Mouse (Mus musculus) midbrain, postnatal 0 days (tissue): ENCODE measurements around the gene Gm28035. TPM values are rescaled to one million over a fixed set of nuclear protein-coding genes. Genes with fewer than 3 reads are reported as not detected.

Experiments
- ATAC-seq: fragments of 200-750 bp; cut with Nextera tagmentation; 2 replicates; pipeline ENCODE4 v1.8.0; 2017; ENCODE audit warnings: moderate number of reproducible peaks, mild to moderate bottlenecking, moderate TSS enrichment, moderate library complexity; ENCODE audit not compliant: low FRiP score
- DNase-seq: peaks from one replicate; pipeline ENCODE4 v3.0.0-alpha.2; 2015; ENCODE audit warnings: low spot score
- H3K27ac ChIP-seq: fragments of 300-500 bp; sonication (generic); 2 replicates; pipeline ENCODE4 v1.5.1; 2014; ENCODE audit warnings: low read depth, mild to moderate bottlenecking, low read length, mixed read lengths
- H3K27me3 ChIP-seq: fragments of 300-500 bp; sonication (generic); 2 replicates; pipeline ENCODE4 v1.6.1; 2014; ENCODE audit warnings: low read length, control low read depth, mixed read lengths; ENCODE audit not compliant: insufficient read depth
- H3K36me3 ChIP-seq: fragments of 300-500 bp; sonication (generic); 2 replicates; pipeline ENCODE4 v1.6.1; 2014; ENCODE audit warnings: low read length, control low read depth, mixed read lengths; ENCODE audit not compliant: insufficient read depth
- H3K4me1 ChIP-seq: fragments of 300-500 bp; sonication (generic); 2 replicates; pipeline ENCODE4 v1.6.1; 2014; ENCODE audit warnings: mild to moderate bottlenecking, control low read depth, antibody characterized with exemption, low read length, mixed read lengths; ENCODE audit not compliant: insufficient read depth
- H3K4me2 ChIP-seq: fragments of 300-500 bp; sonication (generic); 2 replicates; pipeline ENCODE4 v1.6.1; 2014; ENCODE audit warnings: low read depth, mild to moderate bottlenecking, low read length, mixed read lengths; ENCODE audit not compliant: poor library complexity, severe bottlenecking
- H3K4me3 ChIP-seq: fragments of 300-500 bp; sonication (generic); 2 replicates; pipeline ENCODE4 v1.5.1; 2014; ENCODE audit warnings: low read depth, mild to moderate bottlenecking, low read length, moderate library complexity
- H3K9ac ChIP-seq: fragments of 300-500 bp; sonication (generic); replicated peaks from 2 replicates; pipeline ENCODE4 v1.6.1; 2014; ENCODE audit warnings: mild to moderate bottlenecking, low read length, moderate library complexity, mixed read lengths; ENCODE audit not compliant: poor library complexity, severe bottlenecking
- H3K9me3 ChIP-seq: fragments of 300-500 bp; sonication (generic); 2 replicates; pipeline ENCODE4 v1.6.1; 2016; ENCODE audit warnings: low read length, control low read depth
- CTCF ChIP-seq: IDR thresholded peaks from 2 replicates; pipeline ENCODE4 v1.5.1; 2016; ENCODE audit warnings: antibody characterized with exemption, mild to moderate bottlenecking
- WGBS: fragments of 180-500 bp; shearing (Covaris S2); extraction: QIAGEN DNeasy Blood & Tissue Kit; methylation state at CpG from one replicate; pipeline ENCODE4 v1.1.7; 2014; 5-methylcytosine and 5-hydroxymethylcytosine counted together
- polyA plus RNA-seq: library from polyadenylated mRNA; unstranded; fragments of >200 nt; fragmentation: Nextera tagmentation; extraction: Ambion mirVana; gene quantifications from 2 replicates; pipeline ENCODE4 v1.2.1, GENCODE M21; 2015
- total RNA-seq: library from RNA; depleted of rRNA; stranded (reverse); fragments of >200 nt; gene quantifications from 2 replicates; pipeline ENCODE4 v1.2.3, GENCODE M21; 2014; rRNA removed

Gene Gm28035
- total RNA-seq (3.4 and 6.0 TPM in 2 replicates), polyA plus RNA-seq (0.09 and 0.11 TPM in 2 replicates)

DNA sequence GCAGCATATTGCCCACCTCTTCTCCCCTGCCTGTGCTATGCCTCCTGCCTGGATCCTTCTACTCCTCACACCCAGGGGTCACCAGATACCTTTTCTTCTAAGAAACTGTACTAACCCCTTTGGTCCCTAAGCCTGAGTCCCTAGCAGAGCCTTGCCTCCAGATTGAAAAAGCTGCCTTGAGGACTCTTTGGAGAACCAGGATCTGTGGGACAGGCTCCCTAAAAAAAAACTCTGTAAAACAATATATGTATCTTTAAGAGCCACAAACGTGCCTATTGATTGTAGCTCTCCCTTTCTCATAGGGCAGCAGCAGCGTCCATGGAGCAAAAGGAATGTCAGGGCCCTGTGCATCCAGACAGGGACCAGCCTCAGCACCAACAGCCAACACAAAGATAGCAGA, at the start of gene Gm28035:
TSS of gene Gm28035 (plus strand) at position 301 of the 400 bp plus-strand sequence.
- no peak within 1 kb of the TSS for H3K27ac ChIP-seq
- TF ChIP-seq CTCF, result no peak
- 86% methylated on average over 2 of the region's 2 CpGs for WGBS
- 0 out of 2 replicates have a peak within 1 kb of the TSS, but pooled peaks have one; percentile 86 for H3K9ac ChIP-seq
- ATAC-seq, result no peak
- H3K36me3 ChIP-seq, result peaks cover 20% of the 10 kb centered on the region
- DNase-seq, result no peak
- H3K4me2 ChIP-seq, result no peak within 1 kb of the TSS
- peaks cover 10% of the 10 kb centered on the region for H3K4me1 ChIP-seq
- H3K9me3 ChIP-seq, result no peaks in the 10 kb centered on the region
- no peak within 1 kb of the TSS for H3K4me3 ChIP-seq
- no peaks in the 10 kb centered on the region for H3K27me3 ChIP-seq

DNA sequence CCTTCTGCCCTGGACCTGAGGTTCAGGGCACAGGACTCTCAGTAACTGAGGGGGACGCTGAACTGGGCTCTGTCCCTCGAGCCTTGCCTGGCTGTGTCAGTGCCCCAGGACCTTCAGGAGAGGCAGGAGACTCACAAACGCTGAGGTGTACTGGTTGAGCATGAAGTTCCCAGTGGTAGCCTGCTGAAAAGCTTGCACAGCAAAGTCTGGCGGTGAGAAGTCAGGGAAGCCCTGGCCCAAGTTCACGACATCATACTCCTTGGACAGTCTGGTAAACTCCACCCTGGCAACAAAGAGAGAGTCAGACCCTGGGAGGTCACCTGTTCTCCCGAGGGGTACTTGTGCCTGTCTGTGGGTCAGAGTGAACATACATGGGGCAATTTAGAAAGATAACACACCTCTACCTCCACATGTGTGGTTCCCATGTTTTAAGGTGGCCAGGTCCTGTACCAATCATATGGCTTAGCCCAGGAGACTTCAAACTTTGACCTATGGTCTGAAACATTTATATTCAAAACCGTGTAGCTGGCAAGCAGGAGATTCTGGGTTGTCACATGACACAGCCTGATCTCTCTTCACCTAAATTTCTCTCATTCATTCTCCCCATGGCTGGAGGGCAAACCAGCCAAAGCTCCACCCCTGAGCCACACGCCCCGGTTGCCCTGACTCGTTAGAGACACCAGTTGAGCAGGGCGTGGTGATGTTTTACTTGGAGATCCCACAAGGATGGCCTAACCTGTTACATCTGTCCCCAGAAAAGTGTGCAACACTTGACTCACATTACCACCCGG, 48.4 kb upstream of the Gm28035 start:
- H3K27ac ChIP-seq, result no peak overlapping the region

DNA sequence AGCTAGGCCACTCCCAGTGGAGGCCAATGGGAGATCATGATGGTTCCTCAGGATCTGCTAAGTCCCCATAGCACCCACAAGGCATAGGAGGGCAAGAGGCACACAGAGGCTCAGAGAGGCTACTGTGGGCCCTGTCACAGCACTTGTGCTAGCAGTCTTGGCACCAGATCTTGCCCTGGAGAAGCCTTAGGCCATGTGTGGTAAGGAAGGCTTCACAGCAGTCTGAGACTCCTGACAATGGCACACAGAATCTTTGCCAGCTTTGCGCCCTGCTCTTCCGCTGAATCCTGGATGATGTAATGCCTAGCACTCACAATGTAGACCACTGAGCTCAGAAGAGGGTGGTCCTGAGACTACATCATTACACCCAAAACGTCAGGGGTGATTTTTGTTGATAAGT, 45.7 kb upstream of the Gm28035 start:
- H3K36me3 ChIP-seq, result peaks cover 3% of the 10 kb centered on the region; the same call in 1 of the 2 replicates
- H3K4me2 ChIP-seq, result no peak overlapping the region
- no peak overlapping the region for H3K27ac ChIP-seq
- no peak for TF ChIP-seq CTCF
- DNase-seq, result no peak
- H3K4me3 ChIP-seq, result no peak overlapping the region
- WGBS, result 68% methylated on average over 3 of the region's 3 CpGs
- H3K4me1 ChIP-seq, result no peaks in the 10 kb centered on the region
- no peak for ATAC-seq
- no peaks in the 10 kb centered on the region for H3K27me3 ChIP-seq
- H3K9ac ChIP-seq, result no peak overlapping the region
- H3K9me3 ChIP-seq, result no peaks in the 10 kb centered on the region

More for the DNA sequence above, 48.4 kb upstream of the Gm28035 start:
- Histone ChIP-seq H3K9me3 (no peaks in the 10 kb centered on the region), H3K4me2 (no peak overlapping the region), H3K4me3 (no peak overlapping the region), H3K9ac (no peak overlapping the region), H3K27me3 (no peaks in the 10 kb centered on the region), H3K4me1 (no peaks in the 10 kb centered on the region), H3K36me3 (peaks cover 3% of the 10 kb centered on the region; the same call in 1 of the 2 replicates)
- WGBS, result 86% methylated on average over 12 of the region's 12 CpGs
- TF ChIP-seq CTCF, result no peak
- no peak for ATAC-seq
- no peak for DNase-seq

DNA sequence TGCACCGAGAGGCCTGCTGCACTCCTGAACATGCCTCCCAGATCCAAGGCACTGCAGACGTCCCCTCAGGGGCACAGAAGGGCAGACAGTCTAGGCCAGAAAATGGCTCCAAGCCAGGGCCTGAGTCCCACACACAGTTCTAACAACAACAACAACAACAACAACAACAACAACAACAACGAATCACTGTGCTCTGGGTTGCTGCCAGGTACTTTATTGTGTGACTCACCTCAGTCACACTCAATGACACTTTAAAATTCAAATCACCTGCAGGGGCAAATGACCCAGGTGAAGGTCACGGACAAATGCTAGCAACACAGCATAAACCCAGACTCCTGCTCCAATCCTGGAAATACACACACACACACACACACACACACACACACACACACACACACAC, 42.3 kb upstream of the Gm28035 start:
- WGBS, result 60% methylated on average over 4 of the region's 4 CpGs
- Histone ChIP-seq H3K27me3 (no peaks in the 10 kb centered on the region), H3K36me3 (no peaks in the 10 kb centered on the region; the same call in 1 of the 2 replicates), H3K9me3 (no peaks in the 10 kb centered on the region), H3K27ac (no peak overlapping the region), H3K9ac (no peak overlapping the region), H3K4me1 (no peaks in the 10 kb centered on the region), H3K4me3 (no peak overlapping the region), H3K4me2 (no peak overlapping the region)
- DNase-seq (no peak), ATAC-seq (no peak)
- no peak for TF ChIP-seq CTCF

DNA sequence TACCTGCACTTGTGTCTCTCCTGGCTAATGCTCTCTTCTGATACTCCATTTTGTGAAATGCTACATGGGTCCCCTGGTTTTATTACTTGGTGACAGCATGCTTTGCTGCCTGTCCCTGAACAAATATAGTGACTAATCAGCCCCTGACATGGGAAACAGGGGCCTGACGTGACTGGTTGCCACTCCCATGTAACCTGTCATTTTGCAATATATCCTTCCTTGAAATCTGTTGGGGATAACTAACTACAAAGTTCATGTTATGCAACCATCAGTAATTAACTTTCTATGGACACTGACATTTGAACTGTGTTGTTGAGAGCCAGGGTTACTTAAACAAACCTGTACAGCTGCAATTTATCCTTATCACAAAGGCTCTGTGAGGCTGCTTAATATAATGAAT, 40.4 kb upstream of the Gm28035 start:
- Histone ChIP-seq H3K36me3 (no peaks in the 10 kb centered on the region), H3K4me1 (peaks cover 5% of the 10 kb centered on the region), H3K4me2 (no peak overlapping the region), H3K4me3 (no peak overlapping the region), H3K27me3 (no peaks in the 10 kb centered on the region), H3K9ac (no peak overlapping the region), H3K9me3 (no peaks in the 10 kb centered on the region), H3K27ac (no peak overlapping the region)
- ATAC-seq (no peak), DNase-seq (no peak)
- 77% methylated on average over 1 of the region's 1 CpGs for WGBS
- TF ChIP-seq CTCF, result no peak

DNA sequence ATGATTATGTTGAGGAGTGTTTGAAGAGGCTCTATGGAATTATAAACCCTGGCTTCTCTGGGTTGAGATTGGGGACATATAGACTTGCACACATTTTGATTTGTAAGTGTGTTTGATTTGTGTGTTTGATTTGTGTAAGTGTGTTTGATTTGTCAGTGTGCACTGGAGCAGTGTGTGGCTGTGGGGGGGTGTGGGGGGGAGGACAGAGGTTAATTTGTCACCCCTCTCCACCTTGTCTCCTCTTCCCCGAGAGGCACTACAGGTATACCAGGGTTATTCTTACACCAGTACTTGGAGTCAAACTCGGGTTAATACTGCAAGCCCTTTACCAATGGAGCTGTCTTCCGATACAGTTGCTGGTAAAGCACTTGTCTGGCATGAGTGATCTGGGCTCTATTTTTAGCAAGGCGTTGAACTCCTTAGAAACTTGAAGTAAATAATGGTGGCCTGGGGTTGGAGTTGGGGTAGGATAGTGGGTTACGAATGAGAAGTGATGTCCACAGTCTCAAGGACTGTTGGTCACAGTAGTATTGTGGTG, 39.9 kb upstream of the Gm28035 start:
- ATAC-seq (no peak), DNase-seq (no peak)
- TF ChIP-seq CTCF, result no peak
- Histone ChIP-seq H3K36me3 (no peaks in the 10 kb centered on the region), H3K27me3 (no peaks in the 10 kb centered on the region), H3K4me1 (peaks cover 5% of the 10 kb centered on the region), H3K9ac (no peak overlapping the region), H3K4me3 (no peak overlapping the region), H3K9me3 (no peaks in the 10 kb centered on the region), H3K27ac (no peak overlapping the region), H3K4me2 (no peak overlapping the region)
- 84% methylated on average over 5 of the region's 5 CpGs for WGBS
